Mouse (Mus musculus) B cell, adult 2 months (primary cell): ENCODE measurements around the gene Tac2.

Experiments used
- DNase-seq, 2 experiments: peaks; one replicate each; pipeline ENCODE4 v3.0.0; 2022

Tac2 gene

DNA sequence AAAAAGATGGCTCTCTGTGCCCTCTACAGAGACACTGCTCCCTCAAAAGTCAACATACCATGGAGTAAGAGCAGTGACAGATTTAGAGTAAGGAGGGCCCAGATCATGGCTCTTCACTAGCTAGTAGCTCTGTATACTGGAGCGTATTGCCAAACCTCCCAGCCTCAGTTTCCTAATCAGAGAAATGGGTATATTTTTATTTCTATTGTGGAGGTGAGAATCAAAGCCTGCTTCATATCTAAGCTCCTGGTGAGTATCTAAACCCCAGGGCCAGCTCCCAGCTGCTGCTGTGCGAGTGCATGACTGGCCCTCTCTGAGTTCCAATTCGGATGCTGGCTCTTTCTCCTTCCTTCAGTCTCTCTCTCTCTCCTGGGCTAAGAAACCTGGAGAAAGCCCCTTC lies at the start of gene Tac2:
Gene Tac2 (plus strand): TSS at position 301 of the 400 bp plus-strand sequence.
- no peak for DNase-seq

DNA sequence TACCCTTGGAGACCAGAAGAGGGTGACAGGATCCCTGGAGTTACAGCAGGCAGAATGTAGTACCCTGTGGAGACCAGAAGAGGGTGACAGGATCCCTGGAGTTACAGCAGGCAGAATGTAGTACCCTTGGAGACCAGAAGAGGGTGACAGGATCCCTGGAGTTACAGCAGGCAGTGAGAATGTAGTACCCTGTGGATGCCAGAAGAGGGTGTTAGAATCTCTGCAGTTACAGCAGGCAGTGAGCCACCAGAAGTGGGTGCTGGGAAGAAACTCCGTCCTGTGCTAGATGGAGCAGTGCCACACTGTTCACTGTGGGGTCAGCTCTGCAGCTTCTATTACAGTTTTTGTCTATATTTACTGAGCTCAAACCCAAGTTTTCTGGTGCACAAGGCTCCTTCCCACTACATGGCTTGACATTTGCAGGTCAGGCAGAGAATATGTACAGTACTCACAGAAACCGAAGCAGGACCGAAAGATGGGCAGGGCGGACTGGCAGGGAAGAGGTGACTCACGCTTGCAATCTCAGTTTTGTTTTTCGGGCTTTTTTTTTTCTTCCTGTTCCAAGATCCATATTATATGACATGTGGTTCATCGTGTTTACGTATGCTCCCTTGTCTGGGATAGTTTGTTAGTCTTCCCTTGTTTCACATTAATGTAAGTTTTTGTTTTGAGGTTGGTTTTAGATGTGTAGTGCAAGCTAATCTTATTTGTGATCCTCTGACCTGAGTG lies 49.3 kb upstream of the Tac2 start:
- DNase-seq, result peak; percentile 77 to 82

DNA sequence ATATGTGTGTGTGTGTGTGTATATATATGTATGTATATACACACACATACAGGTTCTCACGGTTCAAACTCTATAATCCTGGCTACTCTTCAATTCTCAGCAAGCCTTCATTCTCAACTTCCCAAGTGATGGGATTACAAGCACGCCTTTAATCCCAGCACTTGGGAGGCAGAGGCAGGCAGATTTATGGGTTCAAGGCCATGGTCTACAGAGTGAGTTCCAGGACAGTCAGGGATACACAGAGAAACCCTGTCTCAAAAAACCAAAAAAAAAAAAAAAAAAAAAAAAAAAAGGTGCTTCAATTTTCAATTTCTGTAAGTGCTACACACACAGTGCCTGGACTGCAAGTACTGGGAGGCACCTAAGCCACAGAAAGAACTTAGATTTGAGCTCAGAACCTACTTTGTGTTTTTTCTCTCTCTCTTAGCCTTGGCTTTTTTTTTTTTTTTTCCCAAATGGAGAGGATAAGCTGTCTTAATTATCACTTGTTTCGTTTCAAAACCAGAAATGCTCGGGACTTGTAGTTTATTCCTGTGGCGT lies 48.3 kb upstream of the Tac2 start:
- DNase-seq, result no peak

DNA sequence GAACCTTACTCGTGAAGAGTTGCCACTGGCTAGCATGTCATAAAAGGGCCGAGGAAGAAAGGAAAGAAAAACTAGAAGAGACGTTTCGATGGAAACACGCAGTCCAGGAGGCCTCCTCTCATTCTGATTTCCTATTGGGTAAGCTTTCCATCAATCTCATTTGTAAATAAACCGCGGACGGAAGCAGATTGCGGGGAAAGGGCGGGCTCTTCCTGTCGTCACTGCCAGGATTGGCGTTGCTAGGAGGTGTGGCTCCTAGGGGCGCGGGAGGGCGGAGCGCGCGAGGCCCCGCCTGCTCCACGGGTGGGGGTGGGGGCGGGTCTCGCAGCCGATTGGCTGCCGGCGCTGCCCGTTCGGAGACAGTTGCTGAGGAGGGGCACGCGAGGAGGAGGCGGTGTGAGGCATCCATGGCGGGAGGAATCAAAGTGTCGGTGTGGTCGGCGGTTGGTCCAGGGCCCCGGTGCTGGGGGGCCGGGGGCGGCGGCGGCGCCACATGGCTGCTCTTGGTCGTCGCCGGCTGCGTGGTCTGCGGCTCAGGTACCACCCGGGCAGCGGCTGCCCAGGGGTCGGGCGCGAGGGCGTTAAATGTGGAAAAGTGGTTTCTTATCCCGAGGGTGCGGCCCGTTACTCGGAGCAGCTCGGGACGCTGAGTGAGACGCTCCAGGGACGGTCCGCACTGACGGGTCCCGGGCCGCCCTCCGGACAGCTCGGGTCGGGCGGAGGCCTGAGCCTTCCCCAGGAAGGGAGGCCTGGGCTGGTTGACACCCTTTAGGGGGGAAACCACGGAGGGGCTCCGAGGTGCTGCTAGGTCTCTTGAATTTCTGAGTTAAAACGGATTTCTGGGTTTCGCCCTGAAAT lies 47.4 kb upstream of the Tac2 start:
- peak; percentile 90 to 91 for DNase-seq

DNA sequence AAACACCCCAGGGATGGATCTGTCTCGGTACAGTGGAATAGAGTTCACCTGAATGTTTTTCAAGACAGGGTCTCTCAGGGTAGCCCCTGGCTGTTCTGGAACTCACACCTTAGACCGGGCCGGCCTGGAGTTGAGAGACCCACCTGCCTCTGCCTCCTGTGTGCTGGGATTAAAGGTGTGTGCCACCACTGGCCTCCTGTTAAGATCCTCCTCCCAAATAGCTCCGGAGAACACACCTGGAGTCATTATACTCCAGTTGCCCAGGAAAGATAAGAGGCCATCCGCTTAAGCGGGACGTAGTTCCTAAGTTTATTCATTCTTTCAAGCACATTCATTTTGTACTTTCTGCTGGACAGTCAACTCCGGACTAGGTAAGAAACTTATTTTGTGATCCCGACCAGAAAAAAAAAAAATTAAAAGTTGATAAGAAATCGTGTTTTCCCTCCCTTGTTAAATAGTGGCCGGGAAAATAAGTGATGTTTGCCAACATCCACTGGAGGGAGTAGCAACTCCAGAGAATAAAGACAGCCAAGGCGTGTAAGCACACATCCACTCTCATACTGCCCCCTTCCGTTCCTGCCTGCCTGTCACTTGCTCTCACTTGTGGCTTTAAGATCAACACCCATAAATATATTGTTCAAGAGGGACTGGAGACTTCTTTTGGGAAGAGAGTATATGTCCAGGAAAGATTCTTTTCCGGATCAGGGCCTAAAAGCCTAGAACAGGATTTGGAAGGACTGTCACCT lies 46.5 kb upstream of the Tac2 start:
- peak; percentile 72 to 73 for DNase-seq

DNA sequence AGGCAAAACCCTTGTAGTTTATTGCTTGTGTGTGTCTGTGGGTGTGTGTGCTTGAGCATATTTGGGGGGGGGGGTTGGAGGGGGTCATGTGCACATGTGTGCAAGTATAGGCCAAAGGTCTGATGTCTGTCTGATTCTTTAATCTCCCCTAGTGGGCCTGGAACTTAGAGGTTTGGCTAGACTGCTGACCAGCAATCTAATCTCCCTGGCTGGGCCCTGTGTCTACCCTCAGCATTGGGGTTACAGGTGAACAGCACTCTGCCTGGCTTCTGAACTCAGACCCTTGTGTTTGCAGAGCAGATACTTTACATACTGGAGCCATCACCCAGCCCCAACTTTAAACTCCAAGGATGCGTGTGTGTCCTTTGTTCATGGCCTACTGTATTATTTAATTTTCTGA lies 45.1 kb upstream of the Tac2 start:
- DNase-seq, result no peak

DNA sequence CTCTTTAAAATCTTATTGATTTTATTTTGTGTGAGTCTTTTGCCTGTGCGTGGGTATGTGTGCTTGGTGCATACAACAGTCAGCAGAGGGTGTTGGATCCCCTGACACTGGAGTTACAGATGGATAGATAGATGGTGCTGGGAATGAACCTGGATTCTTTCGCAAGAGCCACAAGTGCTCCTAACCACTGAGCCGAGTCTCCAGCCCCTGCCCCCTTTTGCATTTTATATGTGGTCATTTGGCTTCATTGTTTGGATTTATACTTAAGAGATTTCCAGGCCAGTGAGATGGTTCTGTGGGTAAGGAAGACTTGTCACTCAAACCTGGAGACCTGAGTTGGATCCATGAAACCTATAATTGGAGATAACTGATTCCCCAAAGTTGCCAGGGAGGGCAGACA lies 44.4 kb upstream of the Tac2 start:
- no peak for DNase-seq

DNA sequence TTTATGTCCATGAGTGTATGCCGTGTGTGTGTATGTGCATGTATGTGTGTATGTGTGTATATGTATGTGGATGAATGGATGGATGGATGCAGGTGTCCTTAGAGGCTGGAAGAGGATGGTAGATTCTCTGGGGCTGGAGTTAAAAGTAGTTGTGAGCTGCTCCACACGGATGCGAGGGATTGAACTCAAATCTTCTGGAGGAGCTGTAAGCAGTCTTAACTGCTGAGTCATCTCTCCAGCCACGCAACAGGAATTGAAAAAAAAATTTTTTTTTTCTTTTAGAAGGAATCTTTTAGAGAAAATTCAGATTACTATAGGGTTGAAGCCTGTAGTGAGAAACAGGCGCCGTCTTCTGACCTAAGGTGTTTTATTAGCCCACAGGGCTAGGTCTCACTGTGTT lies 41.4 kb upstream of the Tac2 start:
- no peak for DNase-seq

DNA sequence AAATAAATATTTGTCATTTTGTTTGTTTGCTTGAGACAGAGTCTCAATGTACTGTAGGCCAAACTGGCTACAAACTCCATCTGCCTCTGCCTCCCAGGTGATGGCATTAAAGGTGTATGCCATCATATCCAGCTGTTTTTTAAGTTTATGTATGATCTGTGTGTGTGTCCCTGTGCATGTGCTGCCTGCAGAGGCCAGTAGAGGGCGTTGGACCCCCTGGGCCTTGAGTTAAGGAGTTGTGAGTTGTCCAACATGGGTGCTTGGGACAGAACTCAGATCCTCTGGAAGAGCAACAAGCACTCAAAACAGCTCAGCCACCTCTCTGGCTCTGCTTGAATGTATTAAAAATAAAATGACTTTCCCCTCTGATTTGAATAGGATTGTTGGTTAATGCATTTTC lies 33.2 kb upstream of the Tac2 start:
- DNase-seq, result no peak

DNA sequence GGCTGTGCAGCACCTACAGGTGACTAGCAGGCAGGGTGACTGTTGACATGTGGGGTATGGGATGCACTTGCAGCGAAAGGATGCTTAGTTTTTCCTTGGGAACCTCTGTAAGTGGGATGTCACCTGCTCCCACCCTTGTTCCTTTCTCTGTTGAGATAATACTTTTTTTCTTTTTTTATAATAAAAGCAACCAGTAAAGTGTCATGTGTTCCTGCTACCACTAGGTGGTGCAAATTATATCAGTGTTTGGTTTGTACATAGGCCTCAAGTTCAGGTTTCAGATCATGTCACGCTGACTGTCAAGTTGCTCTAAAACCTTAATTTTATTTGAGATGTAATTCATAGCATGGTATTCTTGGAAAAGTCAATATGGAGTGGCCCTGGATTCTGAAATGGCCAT lies 29.6 kb upstream of the Tac2 start:
- peak; percentile 36 for DNase-seq

DNA sequence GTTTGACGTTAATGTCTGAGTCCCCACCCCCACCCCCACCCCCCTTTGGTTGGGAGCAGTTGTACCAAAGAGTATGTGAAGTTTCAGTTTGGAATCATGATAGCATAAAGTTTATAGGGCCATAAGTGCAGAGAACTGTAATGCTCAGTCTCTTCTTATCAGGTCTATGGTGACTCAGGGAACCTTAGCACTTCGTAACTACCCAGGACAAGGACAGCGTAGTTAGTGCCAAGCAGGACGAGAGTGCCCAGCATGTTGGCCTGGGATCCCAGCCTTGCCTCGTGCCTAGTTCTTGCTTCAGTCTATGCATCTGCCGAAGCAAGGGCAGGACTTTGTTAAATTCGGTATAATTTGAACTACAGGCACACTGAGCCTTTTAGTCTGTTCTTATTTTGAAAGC lies 28.5 kb upstream of the Tac2 start:
- no peak for DNase-seq

DNA sequence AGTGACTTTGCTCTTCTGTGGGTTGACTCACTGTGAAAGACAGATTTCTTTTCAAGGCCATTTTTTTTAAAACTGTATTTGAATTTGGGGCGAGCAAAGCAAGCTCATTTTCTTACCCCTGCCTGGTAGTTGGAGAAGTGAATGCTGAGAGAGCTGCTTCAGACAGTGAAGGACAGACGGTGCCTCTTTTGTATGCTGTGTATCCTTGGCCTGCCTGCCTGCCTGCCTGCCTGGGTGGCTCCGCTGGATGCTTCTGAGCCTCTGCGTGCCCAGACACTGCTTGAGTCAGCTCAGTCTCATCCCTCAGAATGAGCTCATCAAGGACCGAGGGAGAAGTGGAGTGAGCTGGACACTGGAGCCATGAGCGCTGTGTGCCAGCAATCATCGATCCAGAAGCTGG lies 25.3 kb upstream of the Tac2 start:
- DNase-seq, result no peak

DNA sequence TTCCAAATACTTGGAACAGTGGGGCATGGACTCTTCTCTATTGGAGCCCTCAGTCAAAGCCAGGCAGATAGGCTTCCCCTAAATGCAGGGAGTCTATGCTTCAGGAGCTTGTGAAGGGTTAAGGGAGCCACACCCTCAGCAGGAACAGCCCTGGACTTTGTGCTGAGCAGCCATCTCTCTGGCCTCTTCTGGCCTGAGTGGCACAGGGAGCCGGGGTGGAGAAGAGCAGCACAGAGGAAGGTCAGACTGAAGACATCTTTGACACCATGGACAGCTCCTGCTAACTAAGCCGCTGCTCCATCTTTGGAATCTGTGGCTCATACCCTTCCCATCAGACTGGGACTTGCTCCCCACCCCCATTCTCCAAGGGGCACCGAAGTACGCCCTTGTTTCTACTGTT lies 21.0 kb upstream of the Tac2 start:
- no peak for DNase-seq

DNA sequence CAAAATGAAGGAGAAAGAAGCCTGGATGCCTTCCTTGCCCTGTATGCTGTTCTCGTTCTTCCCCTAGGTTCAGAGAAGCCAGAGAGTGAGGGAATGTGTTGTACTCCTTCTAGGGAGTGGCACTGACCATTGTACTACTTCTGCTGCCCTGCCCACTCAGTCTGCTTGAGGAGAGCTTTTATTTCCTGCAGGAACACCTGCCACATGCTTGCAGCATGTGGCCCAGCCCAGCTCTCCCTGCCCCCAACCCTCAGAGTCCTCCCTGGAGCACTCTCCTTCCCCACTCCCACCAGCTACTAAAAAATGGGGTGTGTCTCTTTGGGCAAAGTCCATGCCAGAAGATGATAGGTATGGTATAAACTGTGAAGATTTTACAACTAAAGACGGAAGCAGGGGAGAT lies 20.0 kb upstream of the Tac2 start:
- DNase-seq, result no peak

DNA sequence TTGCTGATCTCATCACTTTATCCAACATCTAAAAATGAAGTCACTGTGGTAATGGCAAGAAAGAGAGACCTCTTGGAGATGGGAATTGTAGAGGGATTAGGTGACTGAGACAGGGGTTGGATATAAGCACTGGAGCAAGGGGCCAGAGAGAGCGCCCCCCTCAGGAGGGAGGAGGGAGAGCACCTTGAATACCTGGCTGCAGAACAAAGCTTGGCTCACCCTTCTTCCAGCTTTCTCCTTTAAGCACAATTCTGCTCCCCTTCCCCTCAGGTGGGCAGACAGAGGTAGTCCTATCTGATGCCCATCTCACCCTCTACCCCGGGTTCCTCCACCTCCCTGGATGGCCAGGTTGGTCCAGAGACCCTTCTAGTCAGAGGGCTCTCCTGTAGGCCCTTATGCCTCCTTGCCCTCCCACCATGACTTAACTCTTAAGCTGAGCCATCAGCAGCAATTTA lies 19.5 kb upstream of the Tac2 start, which contains the start of gene Myo1a:
Gene Myo1a (plus strand): TSS at position 405 of the 455 bp plus-strand sequence.
- peak in 1 of 2 experiments; percentile 6 for DNase-seq

DNA sequence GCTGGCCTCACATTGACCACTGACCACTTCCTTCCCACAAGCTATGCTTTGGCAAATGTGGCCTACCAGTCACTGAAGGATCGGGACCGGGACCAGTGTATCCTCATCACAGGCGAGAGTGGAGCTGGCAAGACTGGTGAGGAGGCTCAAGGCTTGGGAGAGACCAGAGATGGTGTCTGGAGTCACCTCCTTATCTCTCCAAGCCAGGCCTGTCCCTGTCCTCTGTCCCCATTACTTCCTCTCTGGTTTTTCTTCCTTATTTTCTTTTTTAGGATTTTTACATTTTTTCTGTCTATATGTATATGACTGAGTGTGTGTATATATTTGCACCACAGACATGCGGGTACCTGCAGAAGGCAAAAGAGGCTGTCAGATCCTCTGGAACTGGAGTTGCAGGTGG lies 18.5 kb upstream of the Tac2 start:
- DNase-seq, result no peak

DNA sequence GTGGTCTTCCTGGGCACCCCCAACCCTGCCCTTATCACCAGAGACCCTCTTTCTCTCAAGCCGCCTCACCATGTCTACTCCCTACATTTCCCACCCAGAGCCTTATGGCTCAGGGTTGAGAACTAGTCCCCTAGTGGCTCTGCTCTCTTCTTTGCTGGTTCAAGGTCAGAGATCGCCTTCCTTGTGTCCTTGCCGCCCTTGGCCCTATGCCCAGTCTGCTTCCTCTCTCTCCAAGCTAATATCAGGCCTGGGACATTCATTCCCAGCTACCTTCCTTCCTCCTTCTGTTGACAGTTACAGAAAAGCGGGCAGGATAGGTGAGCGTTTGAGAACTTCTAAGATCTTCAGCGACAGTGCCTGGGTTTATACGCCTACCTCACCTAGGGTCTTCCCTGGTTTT lies 16.6 kb upstream of the Tac2 start:
- no peak for DNase-seq

DNA sequence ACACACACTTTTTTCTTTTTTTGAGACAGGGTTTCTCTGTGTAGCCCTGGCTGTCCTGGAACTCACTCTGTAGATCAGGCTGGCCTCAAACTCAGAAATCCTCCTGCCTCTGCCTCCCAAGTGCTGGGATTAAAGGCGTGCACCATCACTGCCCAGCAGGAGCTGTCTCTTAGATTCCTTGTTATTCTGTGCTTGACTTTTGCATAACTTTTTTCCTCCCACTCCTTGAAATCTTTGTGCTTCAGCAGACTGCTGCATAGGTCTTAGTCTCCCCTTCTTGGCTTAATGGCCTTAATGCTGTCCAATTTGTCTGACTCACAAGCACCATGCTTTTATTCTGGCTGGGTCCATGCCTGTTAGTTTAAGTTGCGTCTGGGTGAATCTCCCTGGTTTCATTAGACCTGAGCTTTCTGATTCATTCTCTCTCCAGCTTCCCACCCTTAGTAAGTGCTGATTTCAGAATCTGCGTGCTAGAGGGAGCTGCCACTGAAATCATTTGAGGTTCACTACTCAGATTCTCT lies 15.4 kb upstream of the Tac2 start:
- DNase-seq, result no peak

DNA sequence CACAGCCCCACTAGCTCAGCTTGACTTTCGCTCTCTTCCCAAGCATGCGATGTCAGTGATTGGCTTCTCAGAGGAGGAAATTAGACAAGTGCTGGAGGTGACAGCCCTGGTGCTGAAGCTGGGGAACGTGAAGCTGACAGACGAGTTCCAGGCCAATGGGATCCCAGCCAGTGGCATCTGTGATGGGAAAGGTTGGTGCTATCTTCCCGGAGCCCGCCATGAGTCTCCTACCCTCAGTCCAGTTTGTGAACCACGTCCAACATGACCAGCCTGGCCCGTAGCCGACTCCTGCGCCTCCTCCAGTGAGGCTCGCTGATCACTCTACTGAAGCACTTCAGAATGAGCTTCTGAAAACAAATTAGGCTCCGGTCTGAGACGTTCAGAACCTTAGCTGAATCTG lies 13.9 kb upstream of the Tac2 start:
- DNase-seq, result no peak

DNA sequence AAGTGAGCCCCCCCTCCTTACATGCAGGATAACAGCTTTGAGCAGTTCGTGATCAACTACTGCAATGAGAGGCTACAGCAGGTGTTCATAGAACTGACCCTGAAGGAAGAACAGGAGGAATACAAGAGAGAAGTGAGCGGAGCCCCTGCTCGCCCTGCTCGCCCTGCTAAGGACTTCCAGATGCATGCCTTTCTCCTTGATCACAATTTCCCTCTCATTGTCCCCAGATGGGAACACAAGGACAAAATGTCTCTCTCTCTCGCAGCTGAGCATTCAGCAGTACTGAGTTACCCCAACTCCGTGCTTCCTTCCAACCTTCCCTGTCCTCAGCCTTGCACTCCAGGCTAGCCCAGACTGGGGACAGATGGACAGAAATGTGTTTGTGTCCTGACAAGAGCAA lies 11.5 kb upstream of the Tac2 start:
- no peak for DNase-seq

DNA sequence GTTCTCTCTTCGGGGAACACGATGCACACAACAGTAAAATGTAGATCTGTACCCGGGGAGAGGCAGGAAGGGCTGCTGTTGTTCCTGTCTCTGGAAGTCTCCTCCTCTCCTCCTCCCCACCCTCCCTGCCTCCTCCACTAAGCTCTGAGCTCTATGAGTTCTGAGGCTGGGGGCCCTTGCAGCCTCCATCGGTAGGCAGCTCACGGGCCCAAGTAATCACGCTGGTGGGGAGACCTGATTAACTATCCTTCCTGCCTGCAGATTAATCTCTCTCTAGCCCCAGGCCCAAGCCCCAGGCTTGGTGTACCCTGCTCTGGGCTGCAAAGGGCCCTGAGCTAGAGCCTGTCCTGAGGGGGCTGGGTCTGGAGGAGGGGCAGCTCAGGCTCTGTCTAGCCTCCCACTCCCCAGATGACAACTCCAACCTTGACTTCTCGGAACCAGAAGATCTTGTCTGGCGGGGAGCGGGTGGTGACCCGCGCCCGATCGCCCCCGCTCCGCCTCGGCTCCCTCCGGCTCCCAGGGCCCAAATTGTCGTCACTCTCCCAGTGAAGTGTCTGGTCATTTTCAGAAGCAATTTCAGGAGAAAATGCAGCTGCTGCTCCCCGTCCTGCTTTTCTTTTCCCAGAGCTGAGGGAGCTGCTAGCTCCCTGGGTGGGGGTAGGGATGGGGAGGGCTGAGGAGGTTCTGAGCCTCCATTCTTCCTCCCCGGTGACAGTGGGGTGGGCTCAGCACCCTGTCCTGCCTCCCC lies 2.4 kb upstream of the Tac2 start:
- DNase-seq, result no peak

DNA sequence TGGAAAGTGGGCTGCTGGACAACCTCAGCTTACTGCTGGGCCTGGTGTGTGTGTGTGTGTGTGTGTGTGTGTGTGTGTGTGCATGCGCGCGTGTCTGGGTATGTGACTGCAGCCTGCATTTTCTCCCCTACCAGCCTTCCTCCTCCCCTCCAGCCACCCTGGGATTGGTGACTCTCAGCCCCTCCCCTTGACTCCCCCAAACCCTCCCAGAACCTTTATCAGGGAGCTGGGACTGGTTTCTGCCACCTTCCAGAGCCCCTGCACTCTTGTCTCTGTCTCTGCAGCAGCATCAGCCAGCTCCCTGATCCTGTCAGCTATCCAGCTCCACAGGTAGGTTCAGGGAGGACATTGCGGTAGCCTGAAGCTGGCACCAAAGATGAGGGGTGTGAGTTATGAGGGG lies 858 bp downstream of the Tac2 start:
- DNase-seq, result no peak
